Mouse (Mus musculus) limb, embryonic 11.5 days (tissue): Measurements from ENCODE around the gene Dip2b. TPM values are rescaled to one million over a fixed set of nuclear protein-coding genes. Genes with fewer than 3 reads are reported as not detected.
A peak's percentile ranks its signal among the peaks of the same experiment; 100 is the strongest.

Experiments used
- ATAC-seq: fragments of 200-750 bp; cut with Nextera tagmentation; 2 replicates; pipeline ENCODE4 v1.8.0; 2017; ENCODE audit warnings: low read depth; ENCODE audit not compliant: insufficient number of reproducible peaks, low FRiP score, low TSS enrichment
- DNase-seq: peaks from one replicate; pipeline ENCODE4 v3.0.0-alpha.2; 2015; ENCODE audit warnings: low spot score
- H3K27ac ChIP-seq: fragments of 300-500 bp; sonication (generic); replicated peaks from 2 replicates; pipeline ENCODE4 v1.5.1; 2014; ENCODE audit warnings: low read depth, mild to moderate bottlenecking, low read length
- H3K27me3 ChIP-seq: fragments of 300-500 bp; sonication (generic); 2 replicates; pipeline ENCODE4 v1.6.1; 2014; ENCODE audit warnings: mild to moderate bottlenecking, low read length, mixed read lengths; ENCODE audit not compliant: control insufficient read depth, insufficient read depth
- H3K36me3 ChIP-seq: fragments of 300-500 bp; sonication (generic); 2 replicates; pipeline ENCODE4 v1.6.1; 2014; ENCODE audit warnings: mild to moderate bottlenecking, low read length, moderate library complexity, mixed read lengths; ENCODE audit not compliant: control insufficient read depth, insufficient read depth
- H3K4me1 ChIP-seq: fragments of 300-500 bp; sonication (generic); 2 replicates; pipeline ENCODE4 v1.6.1; 2014; ENCODE audit warnings: low read length, mixed read lengths; ENCODE audit not compliant: control insufficient read depth, insufficient read depth
- H3K4me2 ChIP-seq: fragments of 300-500 bp; sonication (generic); 2 replicates; pipeline ENCODE4 v1.6.1; 2014; ENCODE audit warnings: low read depth, mild to moderate bottlenecking, moderate library complexity; ENCODE audit not compliant: severe bottlenecking
- H3K4me3 ChIP-seq: fragments of 300-500 bp; sonication (generic); 2 replicates; pipeline ENCODE4 v1.5.1; 2014; ENCODE audit warnings: low read depth, low read length
- H3K9ac ChIP-seq: fragments of 300-500 bp; sonication (generic); 2 replicates; pipeline ENCODE4 v1.6.1; 2014; ENCODE audit warnings: mild to moderate bottlenecking, low read length
- H3K9me3 ChIP-seq: fragments of 300-500 bp; sonication (generic); 2 replicates; pipeline ENCODE4 v1.6.1; 2016; ENCODE audit warnings: low read length; ENCODE audit not compliant: control insufficient read depth
- WGBS: fragments of 180-500 bp; shearing (Covaris S2); extraction: QIAGEN DNeasy Blood & Tissue Kit; methylation state at CpG from one replicate; pipeline ENCODE4 v1.1.7; 2014; 5-methylcytosine and 5-hydroxymethylcytosine counted together
- polyA plus RNA-seq: library from polyadenylated mRNA; unstranded; fragments of >200 nt; fragmentation: Nextera tagmentation; extraction: Ambion mirVana; gene quantifications from 2 replicates; pipeline ENCODE4 v1.2.1, GENCODE M21; 2014

The Dip2b gene
- polyA plus RNA-seq, 1 experiment from 2014 or later: 18.5 TPM

GRCm38 (mm10) chr15:100041267-100042047, 3.0 kb downstream of the Dip2b start:
- Histone ChIP-seq H3K36me3 (no peaks in the 10 kb centered on the region), H3K27me3 (no peaks in the 10 kb centered on the region), H3K27ac (no peak overlapping the region), H3K4me3 (no peak overlapping the region), H3K4me1 (peaks cover 5% of the 10 kb centered on the region; the same call in 1 of the 2 replicates), H3K9me3 (no peaks in the 10 kb centered on the region), H3K4me2 (no peak overlapping the region), H3K9ac (peak overlapping the region; percentile 19; the same call in 1 of the 2 replicates)
- 47% methylated on average over 10 of the region's 10 CpGs for WGBS
- ATAC-seq: no peak
- no peak for DNase-seq

- H3K4me3 ChIP-seq: no peak overlapping the region
- DNase-seq (no peak), ATAC-seq (no peak)
- 0 out of 2 replicates have a peak, but pooled peaks cover 2% of the 10 kb centered on the region for H3K36me3 ChIP-seq
- WGBS: 85% methylated on average over 9 of the region's 9 CpGs
- H3K4me2 ChIP-seq: no peak overlapping the region
- no peaks in the 10 kb centered on the region for H3K27me3 ChIP-seq
- no peaks in the 10 kb centered on the region for H3K9me3 ChIP-seq
- peaks cover 5% of the 10 kb centered on the region; the same call in 1 of the 2 replicates for H3K4me1 ChIP-seq
- no peak overlapping the region for H3K9ac ChIP-seq
- H3K27ac ChIP-seq: no peak overlapping the region
Measured at GRCm38 (mm10) chr15:100042048-100042400, 3.6 kb downstream of the Dip2b start.

DNA sequence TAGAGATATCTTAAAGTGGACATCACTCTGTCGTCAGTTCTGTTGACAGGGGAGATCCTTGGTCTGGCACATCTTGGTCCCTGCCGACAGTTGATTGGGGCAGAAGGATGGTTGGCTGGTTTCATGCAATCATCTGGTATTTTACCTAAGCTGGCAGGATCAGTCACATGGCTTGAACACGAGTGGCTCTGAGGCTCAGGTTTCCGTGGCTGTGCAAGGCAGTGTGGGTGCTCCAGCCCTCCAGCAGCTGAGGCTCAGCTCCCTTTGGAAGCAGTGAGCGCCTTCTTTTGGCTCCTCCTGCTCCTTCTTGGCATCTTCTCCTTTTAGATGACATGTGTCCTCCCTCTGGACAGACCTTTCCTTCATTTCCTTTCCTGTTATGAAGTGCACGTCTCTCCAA, 7.1 kb downstream of the Dip2b start:
- Histone ChIP-seq H3K4me1 (peaks cover 3% of the 10 kb centered on the region; the same call in 1 of the 2 replicates), H3K9me3 (no peaks in the 10 kb centered on the region), H3K4me2 (no peak overlapping the region), H3K4me3 (no peak overlapping the region), H3K9ac (no peak overlapping the region), H3K36me3 (peaks cover 4% of the 10 kb centered on the region), H3K27ac (no peak overlapping the region), H3K27me3 (no peaks in the 10 kb centered on the region)
- DNase-seq (no peak), ATAC-seq (no peak)
- WGBS: 65% methylated on average over 6 of the region's 6 CpGs

GRCm38 (mm10) chr15:100049496-100050087, 11.1 kb downstream of the Dip2b start:
- WGBS: 91% methylated on average over 7 of the region's 7 CpGs
- H3K27me3 ChIP-seq: no peaks in the 10 kb centered on the region
- peaks cover 4% of the 10 kb centered on the region for H3K36me3 ChIP-seq
- no peak for DNase-seq
- H3K27ac ChIP-seq: no peak overlapping the region
- no peaks in the 10 kb centered on the region for H3K9me3 ChIP-seq
- H3K4me1 ChIP-seq: no peaks in the 10 kb centered on the region
- no peak for ATAC-seq
- H3K4me2 ChIP-seq: no peak overlapping the region
- no peak overlapping the region for H3K9ac ChIP-seq
- no peak overlapping the region for H3K4me3 ChIP-seq

DNA sequence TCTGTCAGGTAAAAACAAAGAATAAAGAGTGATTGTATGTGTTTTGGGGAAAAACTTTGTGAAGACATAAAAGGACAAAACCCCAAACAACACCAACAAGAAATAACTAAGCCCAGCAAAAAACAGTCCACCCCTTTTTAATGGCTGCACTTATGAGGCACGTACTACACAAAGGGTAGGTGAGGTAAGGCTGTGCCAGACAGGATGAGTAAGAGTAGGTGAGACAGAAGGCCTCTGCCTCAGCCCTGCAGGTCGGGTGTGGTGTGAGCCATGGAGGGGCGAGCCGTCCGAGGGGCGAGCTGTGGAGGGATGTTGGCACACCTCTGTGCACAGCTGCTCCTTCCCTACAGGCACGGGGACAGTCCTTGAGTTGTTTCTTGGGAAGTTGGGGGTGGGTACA, 12.5 kb downstream of the Dip2b start:
- WGBS: 73% methylated on average over 7 of the region's 7 CpGs
- no peak for ATAC-seq
- Histone ChIP-seq H3K4me3 (no peak overlapping the region), H3K27ac (no peak overlapping the region), H3K4me2 (no peak overlapping the region), H3K36me3 (peaks cover 4% of the 10 kb centered on the region), H3K9me3 (no peaks in the 10 kb centered on the region), H3K27me3 (no peaks in the 10 kb centered on the region), H3K4me1 (no peaks in the 10 kb centered on the region), H3K9ac (no peak overlapping the region)
- no peak for DNase-seq

DNA sequence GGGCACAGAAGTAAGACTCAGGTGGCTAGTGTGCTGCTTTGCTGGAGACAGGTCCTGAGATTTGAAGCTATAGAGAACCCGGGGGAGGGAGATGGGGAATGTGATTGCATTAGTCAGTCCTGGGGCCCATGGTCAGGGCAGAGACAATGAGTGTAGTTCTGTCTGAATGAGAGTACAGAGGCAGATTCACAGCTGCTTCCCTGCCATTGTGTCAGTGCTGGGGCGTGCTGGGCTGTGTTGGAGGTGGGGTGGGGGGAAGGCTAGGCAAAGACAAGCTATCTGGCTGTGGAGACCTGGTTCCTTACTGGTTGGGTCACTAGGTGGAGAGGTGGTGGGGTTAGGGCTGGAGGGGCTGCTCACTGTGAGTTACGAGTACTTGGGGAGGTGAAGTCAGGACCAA, 14.3 kb downstream of the Dip2b start:
- Histone ChIP-seq H3K27ac (no peak overlapping the region), H3K4me2 (no peak overlapping the region), H3K27me3 (no peaks in the 10 kb centered on the region), H3K36me3 (peaks cover 2% of the 10 kb centered on the region), H3K9ac (no peak overlapping the region), H3K9me3 (no peaks in the 10 kb centered on the region), H3K4me1 (no peaks in the 10 kb centered on the region), H3K4me3 (no peak overlapping the region)
- WGBS: 78% methylated on average over 3 of the region's 3 CpGs
- ATAC-seq: no peak
- DNase-seq: no peak

- ATAC-seq (no peak), DNase-seq (no peak)
- Histone ChIP-seq H3K9me3 (no peaks in the 10 kb centered on the region), H3K9ac (no peak overlapping the region), H3K27me3 (no peaks in the 10 kb centered on the region), H3K36me3 (no peaks in the 10 kb centered on the region), H3K4me2 (no peak overlapping the region), H3K4me3 (no peak overlapping the region), H3K4me1 (no peaks in the 10 kb centered on the region), H3K27ac (no peak overlapping the region)
- WGBS: 91% methylated on average over 7 of the region's 7 CpGs
Measured at GRCm38 (mm10) chr15:100056397-100056908, 18.0 kb downstream of the Dip2b start.

- H3K4me1 ChIP-seq: no peaks in the 10 kb centered on the region
- ATAC-seq (no peak), DNase-seq (no peak)
- H3K9ac ChIP-seq: no peak overlapping the region
- no peaks in the 10 kb centered on the region for H3K27me3 ChIP-seq
- H3K4me3 ChIP-seq: no peak overlapping the region
- no peaks in the 10 kb centered on the region for H3K36me3 ChIP-seq
- H3K9me3 ChIP-seq: no peaks in the 10 kb centered on the region
- H3K27ac ChIP-seq: no peak overlapping the region
- H3K4me2 ChIP-seq: no peak overlapping the region
- 91% methylated on average over 3 of the region's 3 CpGs for WGBS
Measured at GRCm38 (mm10) chr15:100057698-100058097, 19.2 kb downstream of the Dip2b start.
